Mouse (Mus musculus): ENCODE measurements around the gene Mt4. TPM values are rescaled to one million over a fixed set of nuclear protein-coding genes. Genes with fewer than 3 reads are reported as not detected.
A peak's percentile ranks its signal among the peaks of the same experiment; 100 is the strongest.

Gene Mt4
- polyA plus RNA-seq, 1 experiment from 2014 or later = 0.78 TPM

DNA sequence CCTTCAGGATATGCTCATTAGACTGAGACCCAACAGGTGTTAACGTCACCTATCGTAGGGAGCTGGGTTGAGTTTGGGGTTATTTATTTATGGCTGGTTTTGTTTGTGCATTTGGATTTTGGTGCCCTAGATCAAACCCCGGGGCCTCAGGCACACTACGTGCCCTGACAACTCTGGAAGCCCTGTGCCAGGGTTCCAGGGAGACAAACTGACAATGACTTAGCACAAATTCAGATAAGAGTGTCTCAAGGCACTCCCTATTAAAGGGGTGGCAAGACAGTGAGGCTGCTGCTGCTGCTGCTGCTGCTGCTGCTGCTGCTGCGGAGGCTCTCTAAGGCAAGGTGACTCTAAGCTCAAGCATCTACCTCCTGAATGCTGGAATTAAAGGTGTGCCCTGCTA is 32.5 kb downstream of the Mt4 start:
- peak overlapping the region; percentile 93 for H3K4me2 ChIP-seq
- H3K36me3 ChIP-seq = no peaks in the 10 kb centered on the region
- H3K27me3 ChIP-seq = no peaks in the 10 kb centered on the region
- H3K4me3 ChIP-seq (replicated peaks) = peak overlapping the region; percentile 34
- ATAC-seq (ENCODE audit: low read depth) (peak; percentile 64), DNase-seq (peak; percentile 62)
- 42% methylated on average over 5 of the region's 5 CpGs for WGBS (ENCODE audit: insufficient replicate concordance)
- H3K4me1 ChIP-seq (replicated peaks) = peaks cover 52% of the 10 kb centered on the region
- peak overlapping the region; percentile 97 for H3K9ac ChIP-seq
- peak overlapping the region; percentile 99 for H3K27ac ChIP-seq
- H3K9me3 ChIP-seq (replicated peaks) = no peaks in the 10 kb centered on the region

DNA sequence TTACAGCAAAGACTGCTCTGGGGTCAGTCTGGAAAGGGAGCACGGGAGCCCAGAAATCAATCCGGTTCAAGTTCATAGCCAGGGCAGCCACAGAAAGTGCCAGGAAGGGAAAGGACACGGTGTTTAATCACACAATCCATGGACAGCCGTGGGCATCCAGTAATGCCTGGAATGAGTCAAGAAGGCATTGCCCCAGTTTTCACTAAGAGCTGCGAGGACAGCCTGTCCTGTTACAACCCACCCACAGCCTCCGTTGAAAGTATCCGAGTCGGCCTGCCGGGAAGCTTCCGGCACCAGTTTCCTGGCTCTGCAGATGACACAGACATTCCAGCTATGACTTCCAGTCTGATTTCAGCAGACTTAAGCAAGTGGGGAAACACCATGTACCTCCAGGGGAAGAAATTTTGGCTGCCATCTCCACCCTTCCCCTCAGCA is 34.3 kb downstream of the Mt4 start:
- H3K4me1 ChIP-seq (replicated peaks) = peaks cover 66% of the 10 kb centered on the region
- peak overlapping the region; percentile 88 for H3K4me3 ChIP-seq (replicated peaks)
- WGBS (ENCODE audit: insufficient replicate concordance) = 43% methylated on average over 10 of the region's 10 CpGs
- H3K4me2 ChIP-seq = peak overlapping the region; percentile 93
- peak overlapping the region; percentile 99 for H3K27ac ChIP-seq
- H3K36me3 ChIP-seq = no peaks in the 10 kb centered on the region
- ATAC-seq (ENCODE audit: low read depth) (no peak), DNase-seq (no peak)
- H3K9me3 ChIP-seq (replicated peaks) = no peaks in the 10 kb centered on the region
- peak overlapping the region; percentile 97 for H3K9ac ChIP-seq
- H3K27me3 ChIP-seq = peaks cover 10% of the 10 kb centered on the region

DNA sequence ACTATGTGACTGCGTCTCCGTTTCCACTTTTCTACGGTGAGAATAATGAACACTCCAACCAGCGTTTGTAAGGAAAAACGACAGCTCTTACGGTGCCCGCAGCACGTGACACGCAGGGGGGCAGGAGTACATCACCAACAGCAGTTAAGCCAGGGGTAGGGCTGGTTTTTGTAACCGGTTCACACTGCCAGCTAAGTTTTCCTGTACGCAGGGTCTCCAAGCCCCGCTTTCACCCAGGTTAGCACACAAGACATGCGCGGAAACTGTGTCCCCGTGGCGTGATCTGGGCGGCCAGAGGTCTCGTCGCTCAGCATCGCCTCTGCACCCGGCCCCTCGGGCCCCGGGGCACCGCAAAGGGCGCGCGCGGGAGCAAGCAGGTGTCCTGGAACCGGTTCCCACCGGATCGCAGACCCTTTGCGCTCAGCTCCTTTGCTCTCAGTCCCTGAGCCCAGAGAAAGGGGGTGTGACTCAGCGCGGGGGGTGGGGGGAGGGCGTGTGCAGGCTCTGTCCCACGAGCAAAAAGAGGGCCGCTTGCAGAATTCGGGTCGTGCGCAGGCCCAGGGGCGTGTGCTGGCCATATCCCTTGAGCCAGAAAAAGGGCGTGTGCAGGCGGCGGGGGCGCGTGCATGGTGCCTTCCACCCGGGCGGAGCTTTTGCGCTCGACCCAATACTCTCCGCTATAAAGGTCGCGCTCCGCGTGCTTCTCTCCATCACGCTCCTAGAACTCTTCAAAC is 35.2 kb downstream of the Mt4 start, which contains the start of gene Mt2:
TSS of gene Mt2 (plus strand) at position 590 of the 734 bp plus-strand sequence.
- peak within 1 kb of the TSS; percentile 99 for H3K27ac ChIP-seq
- peaks cover 69% of the 10 kb centered on the region for H3K4me1 ChIP-seq (replicated peaks)
- WGBS (ENCODE audit: insufficient replicate concordance) = under 1% methylated on average over 56 of the region's 56 CpGs
- H3K27me3 ChIP-seq = peaks cover 11% of the 10 kb centered on the region
- H3K4me3 ChIP-seq (replicated peaks) = peak within 1 kb of the TSS; percentile 88
- H3K36me3 ChIP-seq = no peaks in the 10 kb centered on the region
- H3K9ac ChIP-seq = peak within 1 kb of the TSS; percentile 97
- DNase-seq (peak; percentile 95), ATAC-seq (ENCODE audit: low read depth) (peak; percentile 89)
- no peaks in the 10 kb centered on the region for H3K9me3 ChIP-seq (replicated peaks)
- peak within 1 kb of the TSS; percentile 93 for H3K4me2 ChIP-seq

- H3K27ac ChIP-seq = peak overlapping the region; percentile 99
- no peaks in the 10 kb centered on the region for H3K9me3 ChIP-seq (replicated peaks)
- H3K27me3 ChIP-seq = peaks cover 11% of the 10 kb centered on the region
- 2% methylated on average over 39 of the region's 39 CpGs for WGBS (ENCODE audit: insufficient replicate concordance)
- peaks cover 72% of the 10 kb centered on the region for H3K4me1 ChIP-seq (replicated peaks)
- H3K36me3 ChIP-seq = no peaks in the 10 kb centered on the region
- ATAC-seq (ENCODE audit: low read depth) (peak; percentile 27), DNase-seq (peak; percentile 63)
- peak overlapping the region; percentile 97 for H3K9ac ChIP-seq
- peak overlapping the region; percentile 88 for H3K4me3 ChIP-seq (replicated peaks)
- peak overlapping the region; percentile 93 for H3K4me2 ChIP-seq
These were observed 36.1 kb downstream of the Mt4 start for GRCm38 (mm10) chr8:94172809-94173732.

DNA sequence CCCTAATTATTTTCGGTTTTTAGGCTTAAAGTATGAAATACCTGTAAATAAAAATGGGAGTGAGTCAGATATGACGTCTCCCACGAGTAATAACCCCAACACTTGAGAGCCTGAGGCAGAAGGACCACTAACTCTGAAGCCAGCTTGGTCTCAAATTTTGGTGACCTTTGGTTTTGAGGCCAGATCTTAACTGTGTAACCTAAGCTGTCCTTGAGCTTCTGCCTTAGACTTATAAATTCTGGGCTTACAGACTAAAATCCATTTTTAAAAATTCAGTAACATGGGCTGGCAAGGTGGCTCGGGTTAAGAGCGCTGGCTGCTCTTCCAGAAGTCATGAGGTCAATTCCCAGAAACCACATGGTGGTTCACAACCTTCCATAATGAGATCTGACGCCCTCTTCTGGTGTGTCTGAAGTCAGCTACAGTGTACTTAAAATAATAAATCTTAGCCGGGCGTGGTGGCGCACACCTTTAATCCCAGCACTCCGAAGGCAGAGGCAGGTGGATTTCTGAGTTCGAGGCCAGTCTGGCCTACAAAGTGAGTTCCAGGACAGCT is 36.9 kb downstream of the Mt4 start:
- peaks cover 11% of the 10 kb centered on the region for H3K27me3 ChIP-seq
- ATAC-seq (ENCODE audit: low read depth) (no peak), DNase-seq (no peak)
- peak overlapping the region; percentile 99 for H3K27ac ChIP-seq
- H3K9ac ChIP-seq = peak overlapping the region; percentile 97
- H3K9me3 ChIP-seq (replicated peaks) = no peaks in the 10 kb centered on the region
- peak overlapping the region; percentile 88 for H3K4me3 ChIP-seq (replicated peaks)
- H3K4me2 ChIP-seq = peak overlapping the region; percentile 93
- 37% methylated on average over 11 of the region's 11 CpGs for WGBS (ENCODE audit: insufficient replicate concordance)
- no peaks in the 10 kb centered on the region for H3K36me3 ChIP-seq
- peaks cover 72% of the 10 kb centered on the region for H3K4me1 ChIP-seq (replicated peaks)

- DNase-seq (no peak), ATAC-seq (ENCODE audit: low read depth) (no peak)
- Histone ChIP-seq H3K4me1 (replicated peaks) (peaks cover 64% of the 10 kb centered on the region), H3K36me3 (peaks cover 3% of the 10 kb centered on the region; the same call in 1 of the 2 replicates), H3K27me3 (peaks cover 11% of the 10 kb centered on the region), H3K4me3 (replicated peaks) (peak overlapping the region; percentile 88), H3K9me3 (replicated peaks) (no peaks in the 10 kb centered on the region), H3K27ac (peak overlapping the region; percentile 99), H3K4me2 (peak overlapping the region; percentile 93), H3K9ac (peak overlapping the region; percentile 97)
- WGBS (ENCODE audit: insufficient replicate concordance) = 41% methylated on average over 7 of the region's 7 CpGs
These were observed 37.7 kb downstream of the Mt4 start for GRCm38 (mm10) chr8:94174619-94175213.

GRCm38 (mm10) chr8:94177716-94178390 is 40.9 kb downstream of the Mt4 start:
- 47% methylated on average over 7 of the region's 7 CpGs for WGBS (ENCODE audit: insufficient replicate concordance)
- Histone ChIP-seq H3K4me2 (peak overlapping the region; percentile 90), H3K36me3 (peaks cover 17% of the 10 kb centered on the region), H3K9me3 (replicated peaks) (no peaks in the 10 kb centered on the region), H3K4me3 (replicated peaks) (peak overlapping the region; percentile 80), H3K27ac (peak overlapping the region; percentile 95), H3K4me1 (replicated peaks) (peaks cover 68% of the 10 kb centered on the region), H3K27me3 (peaks cover 11% of the 10 kb centered on the region), H3K9ac (peak overlapping the region; percentile 93)
- DNase-seq (no peak), ATAC-seq (ENCODE audit: low read depth) (no peak)

DNA sequence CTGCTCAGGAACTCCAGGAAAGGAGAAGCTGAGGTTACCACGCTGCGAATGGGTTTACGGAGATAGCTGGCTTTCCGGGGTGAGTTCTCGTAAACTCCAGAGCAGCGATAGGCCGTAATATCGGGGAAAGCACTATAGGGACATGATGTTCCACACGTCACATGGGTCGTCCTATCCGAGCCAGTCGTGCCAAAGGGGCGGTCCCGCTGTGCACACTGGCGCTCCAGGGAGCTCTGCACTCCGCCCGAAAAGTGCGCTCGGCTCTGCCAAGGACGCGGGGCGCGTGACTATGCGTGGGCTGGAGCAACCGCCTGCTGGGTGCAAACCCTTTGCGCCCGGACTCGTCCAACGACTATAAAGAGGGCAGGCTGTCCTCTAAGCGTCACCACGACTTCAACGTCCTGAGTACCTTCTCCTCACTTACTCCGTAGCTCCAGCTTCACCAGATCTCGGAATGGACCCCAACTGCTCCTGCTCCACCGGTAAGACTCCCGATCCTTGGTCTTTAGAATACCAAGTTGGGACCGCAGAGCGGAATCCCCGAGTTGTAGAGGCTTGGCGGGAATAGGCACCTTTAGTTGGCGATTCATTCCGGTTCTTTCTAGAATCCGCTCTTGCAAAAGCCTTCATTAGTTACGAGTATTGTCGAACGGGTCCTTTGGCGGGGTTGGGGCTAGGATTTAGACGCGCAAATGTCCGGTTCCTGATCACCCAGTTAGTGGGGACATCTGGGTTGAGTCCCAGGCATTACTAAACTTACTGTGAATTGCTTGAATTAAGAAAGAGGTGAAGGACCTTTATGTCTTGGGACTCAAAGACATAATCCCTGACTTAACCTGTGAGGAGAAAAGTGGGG is 42.1 kb downstream of the Mt4 start, which contains the start of gene Mt1:
TSS of gene Mt1 (plus strand) at position 226 of the 856 bp plus-strand sequence.
- WGBS (ENCODE audit: insufficient replicate concordance) = under 1% methylated on average over 50 of the region's 50 CpGs
- peak; percentile 100 for DNase-seq
- Histone ChIP-seq H3K4me2 (peak within 1 kb of the TSS; percentile 90), H3K9ac (peak within 1 kb of the TSS; percentile 93), H3K9me3 (replicated peaks) (no peaks in the 10 kb centered on the region), H3K4me3 (replicated peaks) (peak within 1 kb of the TSS; percentile 80), H3K27me3 (peaks cover 16% of the 10 kb centered on the region), H3K36me3 (peaks cover 17% of the 10 kb centered on the region), H3K27ac (peak within 1 kb of the TSS; percentile 95), H3K4me1 (replicated peaks) (peaks cover 76% of the 10 kb centered on the region)
- peak; percentile 91 for ATAC-seq (ENCODE audit: low read depth)

GRCm38 (mm10) chr8:94179713-94180560 is 42.9 kb downstream of the Mt4 start:
- Histone ChIP-seq H3K36me3 (peaks cover 17% of the 10 kb centered on the region), H3K9me3 (replicated peaks) (no peaks in the 10 kb centered on the region), H3K4me3 (replicated peaks) (peak overlapping the region; percentile 80), H3K27ac (peak overlapping the region; percentile 95), H3K27me3 (peaks cover 21% of the 10 kb centered on the region), H3K4me2 (peak overlapping the region; percentile 90), H3K4me1 (replicated peaks) (peaks cover 76% of the 10 kb centered on the region), H3K9ac (peak overlapping the region; percentile 93)
- ATAC-seq (ENCODE audit: low read depth) (no peak), DNase-seq (peak; percentile 64)
- WGBS (ENCODE audit: insufficient replicate concordance) = 4% methylated on average over 25 of the region's 25 CpGs

Data from liver, embryonic 13.5 days (tissue).